In the genomic region with DNA sequence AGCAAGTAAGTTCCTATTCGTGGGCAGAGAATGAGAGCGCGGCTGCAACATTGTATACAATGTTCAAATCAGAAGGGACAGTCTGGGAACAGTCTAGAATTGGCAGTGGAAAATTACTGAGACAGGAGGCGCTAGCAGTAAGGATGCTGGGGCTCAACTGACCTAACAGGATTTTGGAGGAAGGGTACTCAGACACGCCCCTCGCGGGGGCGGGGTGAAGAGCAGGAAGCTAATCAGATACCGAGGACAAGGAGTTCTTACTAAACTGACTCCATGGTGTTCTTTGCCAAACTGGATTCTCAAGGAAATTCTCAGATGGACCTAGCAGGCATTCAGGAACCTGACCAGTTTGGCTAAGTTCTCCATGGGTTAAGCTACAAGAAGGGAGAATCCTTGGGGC, we compare ENCODE assay signal across 11 mouse cellular contexts. TPM values are rescaled to one million over a fixed set of nuclear protein-coding genes. Genes with fewer than 3 reads are reported as not detected.
DNase-seq lines count a peak whose midpoint lies in the region; ATAC-seq lines count a peak whose summit lies in the region.
"Had no signal": no experiment of that assay in that cellular context is flagged by ENCODE, and none has a peak within 500 bp of the region (broad histone marks: within the 10 kb centered on the region; RNA-seq: fewer than 3 reads in every experiment).

No protein-coding gene starts in this region.

- intact Hi-C loops in heart, postnatal 10 days (cut with DNase I) = no loop called here

- 0 out of 2 replicates have a peak overlapping the region, but pooled peaks have one; percentile 6 for H3K4me2 ChIP-seq in heart, embryonic 14.5 days (ENCODE audit: low read length)
- peak overlapping the region; percentile 3 for H3K4me2 ChIP-seq in kidney, embryonic 16.5 days (replicated peaks; ENCODE audit: low read depth, low read length)
- H3K4me2 ChIP-seq in midbrain, embryonic 12.5 days (replicated peaks) = 0 out of 2 replicates have a peak overlapping the region, but pooled peaks have one; percentile 0

- H3K4me3 ChIP-seq in heart, embryonic 14.5 days (ENCODE audit: control insufficient read depth in 1 of 2, insufficient read depth in 1 of 2, low read depth in 1 of 2, low read length in 2 of 2) = no peak overlapping the region
- no peak overlapping the region for H3K4me3 ChIP-seq in kidney, embryonic 16.5 days (ENCODE audit: low read length)
- H3K4me3 ChIP-seq in midbrain, embryonic 12.5 days = no peak overlapping the region

- no peaks in the 10 kb centered on the region for H3K9me3 ChIP-seq in heart, embryonic 14.5 days (ENCODE audit: control insufficient read depth, low read length)
- H3K9me3 ChIP-seq in kidney, embryonic 16.5 days (ENCODE audit: low read length) = no peaks in the 10 kb centered on the region
- H3K9me3 ChIP-seq in midbrain, embryonic 12.5 days = no peaks in the 10 kb centered on the region

- no peak overlapping the region for H3K9ac ChIP-seq in heart, embryonic 14.5 days (ENCODE audit: low read length)
- no peak overlapping the region for H3K9ac ChIP-seq in kidney, embryonic 16.5 days (replicated peaks; ENCODE audit: low read length)
- H3K9ac ChIP-seq in midbrain, embryonic 12.5 days (replicated peaks) = no peak overlapping the region

- H3K27me3 ChIP-seq in heart, embryonic 14.5 days (ENCODE audit: control insufficient read depth, insufficient read depth, low read length) = no peaks in the 10 kb centered on the region
- H3K27me3 ChIP-seq in kidney, embryonic 16.5 days (ENCODE audit: insufficient read depth, low read length) = no peaks in the 10 kb centered on the region
- no peaks in the 10 kb centered on the region for H3K27me3 ChIP-seq in midbrain, embryonic 12.5 days

- DNase-seq in heart, postnatal 10 days = no peak
- peak; percentile 49 for DNase-seq in embryo, embryonic 10 days (ENCODE audit: low spot score)
- no peak for DNase-seq in frontal cortex, adult 2 months (ENCODE audit: extremely low spot score in 1 of 2, low spot score in 1 of 2)
- DNase-seq in adrenal gland, postnatal 14 days = no peak
- no peak for DNase-seq in layer of hippocampus, adult 9-10 months (ENCODE audit: low spot score)
- DNase-seq: right cerebral cortex, postnatal 4 days had no signal

- peaks cover 13 to 20% of the 10 kb centered on the region in 2 experiments for H3K4me1 ChIP-seq in heart, embryonic 14.5 days (ENCODE audit: control insufficient read depth in 2 of 2, insufficient read depth in 2 of 2, low read length in 2 of 2)
- no peaks in the 10 kb centered on the region for H3K4me1 ChIP-seq in kidney, embryonic 16.5 days (ENCODE audit: insufficient read depth, low read length)
- H3K4me1 ChIP-seq in midbrain, embryonic 12.5 days = peaks cover 11% of the 10 kb centered on the region; the same call in 1 of the 2 replicates

- WGBS in heart, embryonic 14.5 days = 20% methylated on average over 9 of the region's 9 CpGs
- WGBS in kidney, embryonic 16.5 days = 25% methylated on average over 9 of the region's 9 CpGs
- WGBS in midbrain, embryonic 12.5 days = 24% methylated on average over 9 of the region's 9 CpGs

- no peak overlapping the region for H3K27ac ChIP-seq in heart, embryonic 14.5 days (replicated peaks in 1 of 2; ENCODE audit: control insufficient read depth in 1 of 2, insufficient read depth in 1 of 2, low read depth in 2 of 2, low read length in 2 of 2)
- peak overlapping the region; percentile 5; the same call in 1 of the 2 replicates for H3K27ac ChIP-seq in kidney, embryonic 16.5 days (ENCODE audit: low read length)
- no peak overlapping the region for H3K27ac ChIP-seq in midbrain, embryonic 12.5 days (replicated peaks)

- no peak for ATAC-seq in heart, embryonic 14.5 days (ENCODE audit: insufficient number of reproducible peaks, insufficient read depth, low FRiP score, low read depth)
- no peak; the same call in 1 of the 2 replicates for ATAC-seq in kidney, embryonic 16.5 days (ENCODE audit: low FRiP score, low TSS enrichment)
- no peak for ATAC-seq in midbrain, embryonic 12.5 days (ENCODE audit: low FRiP score, low read depth)

- no peaks in the 10 kb centered on the region for H3K36me3 ChIP-seq in heart, embryonic 14.5 days (ENCODE audit: control insufficient read depth, insufficient read depth, low read length)
- no peaks in the 10 kb centered on the region for H3K36me3 ChIP-seq in kidney, embryonic 16.5 days (ENCODE audit: insufficient read depth, low read length)
- no peaks in the 10 kb centered on the region for H3K36me3 ChIP-seq in midbrain, embryonic 12.5 days

RNA-seq across cellular contexts. Expression of a gene that starts 9.0 kb away (rescaled TPM):
- 11.3 and 11.5 TPM in 2 replicates for polyA plus RNA-seq in heart, embryonic 14.5 days (2014; fragmentation: Nextera tagmentation; extraction: Ambion mirVana)
- 1 to 10 TPM; 7.3 to 7.6 TPM for total RNA-seq in heart, postnatal 10 days (2021)
- 12.6 and 12.7 TPM in 2 replicates for polyA plus RNA-seq in kidney, embryonic 16.5 days (2015; fragmentation: Nextera tagmentation; extraction: Ambion mirVana)
- 15.7 and 18.3 TPM in 2 replicates for polyA plus RNA-seq in midbrain, embryonic 12.5 days (2016; fragmentation: Nextera tagmentation; extraction: Ambion mirVana)
- polyA plus RNA-seq in frontal cortex, adult 2 months (2012; rRNA removed) = 1.00 and 1.5 TPM in 2 replicates
- 153 and 188 TPM in 2 replicates for total RNA-seq in adrenal gland, postnatal 14 days (2021)
- total RNA-seq: common myeloid progenitor, adult 5-6 weeks; megakaryocyte, adult 5-6 weeks had no signal

RNA-seq across cellular contexts. Expression of a gene that starts 27.7 kb away (rescaled TPM):
- 183 and 187 TPM in 2 replicates for polyA plus RNA-seq in heart, embryonic 14.5 days (2014; fragmentation: Nextera tagmentation; extraction: Ambion mirVana)
- total RNA-seq in heart, postnatal 10 days (2021) = 100 to 1,000 TPM; 196 to 211 TPM
- polyA plus RNA-seq in kidney, embryonic 16.5 days (2015; fragmentation: Nextera tagmentation; extraction: Ambion mirVana) = 195 and 200 TPM in 2 replicates
- 155 and 173 TPM in 2 replicates for polyA plus RNA-seq in midbrain, embryonic 12.5 days (2016; fragmentation: Nextera tagmentation; extraction: Ambion mirVana)
- polyA plus RNA-seq in frontal cortex, adult 2 months (2012; rRNA removed) = 72.4 and 73.9 TPM in 2 replicates
- total RNA-seq in adrenal gland, postnatal 14 days (2021) = 151 and 180 TPM in 2 replicates

RNA-seq across cellular contexts. Expression of a gene that starts 39.1 kb away (rescaled TPM):
- 70.9 and 73.0 TPM in 2 replicates for polyA plus RNA-seq in heart, embryonic 14.5 days (2014; fragmentation: Nextera tagmentation; extraction: Ambion mirVana)
- 10 to 100 TPM; 61.2 to 68.5 TPM for total RNA-seq in heart, postnatal 10 days (2021)
- 32.5 and 35.8 TPM in 2 replicates for polyA plus RNA-seq in kidney, embryonic 16.5 days (2015; fragmentation: Nextera tagmentation; extraction: Ambion mirVana)
- 10.1 and 12.1 TPM in 2 replicates for polyA plus RNA-seq in midbrain, embryonic 12.5 days (2016; fragmentation: Nextera tagmentation; extraction: Ambion mirVana)
- polyA plus RNA-seq in frontal cortex, adult 2 months (2012; rRNA removed) = 32.4 and 34.0 TPM in 2 replicates
- total RNA-seq in adrenal gland, postnatal 14 days (2021) = 105 and 111 TPM in 2 replicates
